Mouse (Mus musculus): Measurements from ENCODE around the gene Tubgcp4. TPM values are rescaled to one million over a fixed set of nuclear protein-coding genes. Genes with fewer than 3 reads are reported as not detected.
A peak's percentile ranks its signal among the peaks of the same experiment; 100 is the strongest.
"Not testable (repeated sequence)": the region's sequence is repeated elsewhere in the genome, so short reads cannot be mapped to it uniquely, and the experiment has no call there.

Gene Tubgcp4
- 10 to 100 TPM; 31.8 to 32.2 TPM for total RNA-seq (2021)

DNA sequence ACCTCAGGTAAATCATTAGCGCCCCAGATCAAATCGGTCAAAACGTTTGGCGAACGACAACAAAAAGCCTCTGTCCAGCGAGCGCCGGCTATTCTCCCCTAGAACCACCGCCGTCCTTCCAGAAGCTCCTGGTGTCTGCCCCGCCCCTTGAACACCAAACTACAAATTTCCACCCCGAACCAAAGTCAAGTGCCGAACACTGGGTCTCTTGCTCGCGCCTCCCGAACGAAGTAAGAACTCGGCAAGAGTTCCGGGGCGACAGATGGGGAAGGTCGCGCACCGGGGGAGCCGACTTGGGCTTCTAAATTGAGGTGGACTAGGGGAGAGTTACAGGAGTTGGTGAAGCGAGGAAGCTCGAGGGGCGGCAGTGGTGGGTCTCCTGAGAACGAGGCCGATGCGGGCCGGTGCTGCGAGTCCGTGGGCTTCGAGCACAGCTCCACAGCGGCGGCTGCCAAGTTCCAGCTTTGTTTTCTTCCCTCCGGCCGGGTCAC, at the start of gene Tubgcp4:
TSS of gene Tubgcp4 (plus strand) at position 174 of the 491 bp plus-strand sequence.
- no peak for DNase-seq (ENCODE audit: extremely low spot score in 1 of 2, low spot score in 2 of 2)
- intact Hi-C loops (cut with DNase I) = no loop called here

DNA sequence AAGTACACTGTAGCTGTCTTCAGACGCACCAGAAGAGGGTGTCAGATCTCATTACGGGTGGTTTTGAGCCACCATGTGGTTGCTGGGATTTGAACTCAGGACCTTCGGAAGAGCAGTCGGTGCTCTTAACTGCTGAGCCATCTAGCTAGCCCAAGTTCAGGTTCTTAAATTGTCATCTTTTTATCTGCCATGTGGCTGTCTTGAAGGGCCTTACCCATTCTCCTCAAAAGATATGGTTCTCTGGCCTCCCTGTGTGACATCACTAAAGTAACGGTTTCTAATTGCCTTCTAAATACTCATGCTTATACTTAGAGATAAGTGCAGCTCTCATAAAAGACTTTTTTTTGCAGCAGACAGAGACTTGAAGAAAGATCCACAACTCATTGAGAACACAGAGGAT, 44.2 kb upstream of the Tubgcp4 start:
- DNase-seq (ENCODE audit: extremely low spot score in 1 of 2, low spot score in 2 of 2); intact Hi-C loops (cut with DNase I): not testable (repeated sequence)

DNA sequence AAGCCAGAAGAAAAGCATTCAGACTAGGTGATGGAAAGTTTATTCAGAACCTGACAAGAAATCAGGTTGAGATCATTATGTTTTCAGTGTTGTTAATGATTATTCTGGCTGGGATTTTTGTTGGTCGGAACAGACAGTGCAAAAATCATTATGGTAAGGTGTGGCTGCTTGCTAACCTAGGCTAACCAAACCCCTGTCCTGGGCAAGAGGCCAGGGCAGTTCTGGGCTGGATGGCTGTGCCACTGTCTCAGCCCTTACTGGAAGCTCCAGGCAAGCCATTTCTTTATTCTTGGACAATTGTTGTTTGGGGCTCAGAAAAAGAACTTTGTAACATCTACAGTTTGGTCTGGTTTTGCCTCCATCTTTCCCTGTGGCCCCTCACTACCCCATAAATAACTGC, 42.9 kb upstream of the Tubgcp4 start:
- intact Hi-C loops (cut with DNase I) = no loop called here
- DNase-seq (ENCODE audit: extremely low spot score in 1 of 2, low spot score in 2 of 2) = no peak

DNA sequence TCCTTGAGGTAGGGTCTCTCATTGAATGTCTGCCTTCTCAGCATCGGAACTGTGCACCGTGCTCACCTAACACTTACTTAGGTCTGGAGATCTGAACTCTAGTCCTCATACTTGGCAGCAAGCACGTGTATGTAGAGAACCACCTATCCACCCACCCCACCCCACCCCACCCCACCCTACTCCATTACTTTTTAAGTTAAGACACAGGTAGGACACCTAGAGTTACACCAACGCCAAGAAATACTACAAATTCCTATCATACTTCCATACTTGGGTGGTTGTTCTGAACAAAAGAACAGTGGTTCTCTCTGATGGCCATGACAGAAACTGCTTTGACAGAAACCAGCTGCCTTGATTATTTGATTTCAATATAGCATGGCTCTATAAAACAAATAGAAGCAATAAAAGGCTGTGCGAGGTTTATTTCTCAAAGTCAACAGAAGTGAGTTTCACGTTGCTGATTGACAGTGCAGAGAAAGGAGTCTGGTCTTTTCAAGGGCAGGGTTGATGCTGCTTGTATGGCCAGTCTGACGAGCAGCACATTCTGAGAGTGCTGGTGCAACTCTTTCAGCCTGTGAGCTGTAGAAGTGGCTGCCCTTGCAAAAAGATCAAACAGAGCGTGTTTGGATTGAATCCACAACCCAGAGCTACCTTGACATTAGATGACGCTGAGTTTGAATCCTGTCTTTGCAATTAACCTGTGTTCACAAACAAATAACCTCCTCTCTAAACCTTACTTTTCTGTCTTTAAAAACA, 41.4 kb upstream of the Tubgcp4 start:
- intact Hi-C loops (cut with DNase I) = no loop called here

DNA sequence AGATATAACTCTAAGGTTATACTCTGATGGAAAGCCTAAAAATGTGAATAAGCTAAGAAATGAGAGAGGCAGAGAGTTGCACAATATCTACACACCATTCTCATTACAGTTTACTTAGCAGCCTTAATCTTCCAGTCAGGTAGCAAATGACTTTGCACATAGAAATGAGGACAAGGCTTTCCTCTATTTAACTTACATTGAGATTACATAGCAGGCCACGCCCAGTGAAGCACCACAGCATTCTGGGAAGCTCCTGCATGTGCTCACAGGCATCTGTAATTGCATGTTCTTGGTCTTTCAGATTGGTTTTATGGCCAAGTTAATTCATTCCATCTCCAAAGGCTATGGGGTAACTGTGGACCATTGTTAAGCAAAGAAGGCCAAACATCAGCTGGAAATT, 37.6 kb upstream of the Tubgcp4 start:
- DNase-seq (ENCODE audit: extremely low spot score in 1 of 2, low spot score in 2 of 2) = no peak
- intact Hi-C loops (cut with DNase I) = no loop called here

More for the DNA sequence above, 41.4 kb upstream of the Tubgcp4 start:
- DNase-seq (ENCODE audit: extremely low spot score in 1 of 2, low spot score in 2 of 2) = no peak

DNA sequence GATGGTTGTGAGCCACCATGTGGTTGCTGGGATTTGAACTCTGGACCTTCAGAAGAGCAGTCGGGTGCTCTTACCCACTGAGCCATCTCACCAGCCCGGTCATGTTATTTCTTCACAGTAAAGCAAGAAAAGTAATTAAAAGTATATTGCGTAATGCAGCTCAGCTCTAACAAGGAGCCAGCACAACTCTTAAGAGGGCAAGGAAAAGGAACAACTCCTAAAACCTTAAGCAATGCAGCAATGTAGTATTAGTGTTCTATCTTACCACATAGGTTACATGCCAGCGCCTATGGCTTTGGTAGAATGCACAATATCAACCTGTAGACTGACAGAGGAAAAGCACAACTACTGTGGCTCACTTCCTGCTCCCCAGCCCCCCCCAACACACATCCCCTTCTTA, 33.1 kb upstream of the Tubgcp4 start:
- intact Hi-C loops (cut with DNase I) = no loop called here
- DNase-seq (ENCODE audit: extremely low spot score in 1 of 2, low spot score in 2 of 2) = no peak

DNA sequence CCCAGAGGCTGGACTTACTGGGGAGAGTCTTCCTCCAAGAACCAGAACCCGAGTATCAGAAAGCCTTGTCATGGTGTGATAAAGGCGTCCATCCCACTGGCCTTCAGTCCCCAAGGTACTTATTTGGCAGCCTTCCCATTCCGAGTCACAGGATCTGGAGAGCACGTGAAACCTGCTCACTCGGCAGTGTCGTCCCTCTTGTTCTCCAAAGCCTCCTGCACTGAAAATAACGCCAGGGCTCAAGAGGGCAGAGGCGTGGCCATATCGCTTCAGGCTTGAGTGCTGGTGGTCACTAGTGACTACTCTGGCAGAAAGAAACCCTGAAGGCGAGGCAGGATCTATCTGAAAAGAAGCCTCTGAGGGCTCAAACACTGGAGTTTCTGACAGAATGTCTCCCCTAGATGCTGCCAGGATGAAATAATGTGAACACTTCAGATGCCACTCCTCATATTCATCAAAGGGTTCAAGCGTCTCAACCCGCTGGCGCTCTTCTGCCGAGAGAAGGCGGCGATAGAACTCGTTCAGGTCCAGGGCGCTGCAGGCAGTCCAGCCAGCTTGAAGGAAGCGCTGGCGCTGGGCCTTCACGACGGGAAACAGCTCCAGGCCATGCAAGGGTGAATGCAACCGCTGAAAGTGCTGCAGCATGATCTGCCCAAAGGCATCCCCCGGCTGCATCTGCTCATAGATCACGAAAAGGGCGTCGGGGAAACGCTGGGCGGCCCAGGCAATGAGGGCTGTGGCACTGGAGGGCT, 31.0 kb upstream of the Tubgcp4 start:
- intact Hi-C loops (cut with DNase I) = no loop called here
- DNase-seq (ENCODE audit: extremely low spot score in 1 of 2, low spot score in 2 of 2) = peak; percentile 8 to 28

DNA sequence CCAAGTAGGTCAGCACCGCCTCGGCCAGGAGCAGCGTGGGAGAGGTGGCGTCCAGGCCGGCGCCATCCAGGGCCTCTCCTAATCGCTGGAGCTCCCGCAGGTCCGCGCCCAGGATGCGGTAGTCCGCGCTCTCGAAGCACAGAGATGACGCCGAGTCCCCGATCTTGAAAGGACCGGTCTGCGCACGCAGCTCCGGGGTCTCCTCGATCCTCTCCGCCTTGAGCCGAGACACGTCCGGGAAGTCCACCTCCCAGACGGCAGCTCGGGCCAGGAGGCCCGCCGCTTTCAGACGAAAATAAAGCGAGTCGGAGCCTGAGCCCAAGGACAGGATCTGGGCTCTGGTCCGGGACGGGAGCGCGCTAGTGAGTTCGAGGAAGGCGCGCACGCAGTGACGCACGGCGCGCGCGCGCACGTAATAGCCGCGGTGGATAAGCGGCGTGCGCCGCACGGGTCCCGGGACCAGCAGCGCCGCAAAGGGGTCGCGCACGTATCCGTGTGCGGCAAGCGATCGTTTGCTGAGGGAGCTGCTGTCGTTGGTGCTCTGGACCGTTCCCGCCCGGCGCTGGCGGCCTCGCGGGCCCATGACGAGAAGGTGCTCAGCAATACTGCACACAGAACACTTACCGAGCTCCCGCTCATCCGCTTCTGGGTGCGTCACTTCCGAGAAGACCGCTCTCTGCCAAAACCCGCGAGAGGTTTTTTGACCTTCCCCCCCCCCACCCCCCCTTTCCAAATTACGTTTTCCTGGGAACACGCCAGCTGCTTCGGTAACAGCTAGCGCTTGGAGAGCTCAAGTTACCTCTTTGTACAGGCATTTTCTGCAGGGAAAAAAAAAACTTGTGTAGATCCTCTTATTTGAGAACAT, 30.2 kb upstream of the Tubgcp4 start, which contains the start of the genes Adal and Lcmt2:
TSS of gene Adal (plus strand) at position 411 of the 865 bp plus-strand sequence.
TSS of gene Lcmt2 (minus strand) at position 636 of the 865 bp plus-strand sequence.
- intact Hi-C loops (cut with DNase I) = no loop called here
- peak; percentile 91 to 93 for DNase-seq (ENCODE audit: extremely low spot score in 1 of 2, low spot score in 2 of 2)

DNA sequence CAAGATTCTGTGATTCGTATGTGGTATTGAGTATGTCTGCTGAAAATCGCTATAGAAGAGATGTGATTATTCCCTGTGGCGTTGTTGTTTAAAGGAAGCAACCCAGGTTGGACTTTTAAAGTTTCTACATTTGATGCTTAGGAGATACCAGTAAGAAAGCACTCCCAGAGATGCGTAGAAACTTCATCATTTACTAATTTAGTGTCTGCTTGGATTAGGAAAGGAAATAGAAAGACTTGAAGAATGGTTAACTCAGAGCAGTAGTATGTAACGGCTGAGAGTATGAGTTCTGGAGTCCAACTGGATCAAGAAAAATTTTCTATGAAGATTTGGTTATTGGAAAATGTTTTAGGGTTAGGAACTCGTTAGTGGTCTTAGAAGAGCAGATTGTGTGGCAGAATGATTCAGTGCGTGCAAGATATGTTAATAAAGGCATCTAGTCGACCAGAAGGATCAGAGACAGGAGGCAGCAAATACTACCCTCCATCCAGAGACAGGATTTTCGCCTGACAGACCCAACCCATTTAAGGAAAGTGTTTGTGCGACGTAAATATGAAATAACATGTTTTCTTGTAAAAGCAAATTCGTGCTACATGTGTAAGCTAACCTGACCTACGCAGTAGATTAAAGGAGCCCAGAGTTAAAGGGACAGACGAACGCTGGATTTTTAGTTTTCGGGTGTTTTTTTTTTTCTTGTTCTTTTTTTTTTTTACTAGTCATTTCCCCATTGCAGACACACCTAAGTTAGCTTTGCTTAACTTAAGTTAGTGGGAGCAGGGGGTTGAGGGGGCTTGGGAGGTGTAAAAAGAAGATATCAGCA, 29.0 kb upstream of the Tubgcp4 start:
- intact Hi-C loops (cut with DNase I) = no loop called here
- DNase-seq (ENCODE audit: extremely low spot score in 1 of 2, low spot score in 2 of 2) = no peak

DNA sequence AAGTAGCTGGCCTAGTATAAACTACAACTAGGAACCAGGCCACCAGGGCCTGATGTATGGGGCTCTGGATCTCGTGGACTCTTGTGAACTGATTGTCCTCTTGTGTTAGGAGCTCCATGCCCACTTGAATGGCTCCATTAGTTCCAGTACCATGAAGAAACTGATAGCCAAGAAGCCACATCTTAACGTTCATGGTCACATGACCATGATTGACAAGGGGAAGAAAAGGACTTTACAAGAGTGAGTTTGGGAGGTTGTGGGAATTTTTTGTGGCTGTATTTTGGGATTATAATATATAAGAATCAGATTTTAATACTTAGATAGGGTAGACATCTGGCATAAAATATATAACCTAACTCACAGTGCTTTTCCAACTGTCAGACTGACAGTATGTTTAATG, 28.0 kb upstream of the Tubgcp4 start:
- DNase-seq (ENCODE audit: extremely low spot score in 1 of 2, low spot score in 2 of 2) = no peak
- intact Hi-C loops (cut with DNase I) = no loop called here

DNA sequence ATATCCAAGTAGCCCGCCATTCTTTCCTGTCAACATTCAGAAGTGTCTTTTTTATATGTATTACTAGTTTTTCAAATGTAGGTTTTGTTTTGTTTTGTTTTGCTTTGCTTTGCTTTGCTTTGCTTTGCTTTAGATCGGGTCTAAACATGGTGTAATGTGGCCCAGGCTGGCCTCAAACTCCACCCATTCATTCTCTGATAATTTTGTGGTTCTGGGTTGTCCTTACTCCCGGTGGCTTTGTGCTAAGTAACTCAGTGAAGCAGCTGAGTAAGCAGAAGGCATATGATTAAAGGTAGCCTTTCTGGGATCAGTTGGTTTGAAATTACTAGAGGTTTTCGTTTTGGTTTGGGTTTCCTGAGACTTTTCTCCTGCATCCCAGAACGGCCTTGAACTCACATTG, 20.8 kb upstream of the Tubgcp4 start:
- intact Hi-C loops (cut with DNase I) = no loop called here
- DNase-seq (ENCODE audit: extremely low spot score in 1 of 2, low spot score in 2 of 2) = no peak

DNA sequence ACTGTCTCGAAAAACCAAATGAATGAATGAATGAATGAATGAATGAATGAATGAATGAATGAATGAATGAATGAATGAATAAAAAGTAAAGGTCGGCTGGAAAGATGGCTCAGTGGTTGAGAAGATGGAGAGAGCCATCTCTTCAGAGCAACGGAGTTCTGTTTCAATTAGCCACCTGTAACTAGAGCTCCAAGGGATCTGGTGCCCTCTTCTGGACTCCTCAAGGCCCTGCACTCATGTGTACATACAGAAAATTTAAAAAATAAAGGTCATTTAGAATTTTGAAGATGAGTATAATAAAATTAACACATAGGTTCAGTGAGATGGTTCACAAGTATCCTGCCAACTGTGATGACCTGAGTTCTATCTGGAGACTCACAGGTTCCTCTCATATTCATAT, 17.4 kb upstream of the Tubgcp4 start:
- no peak for DNase-seq (ENCODE audit: extremely low spot score in 1 of 2, low spot score in 2 of 2)
- intact Hi-C loops (cut with DNase I) = no loop called here

DNA sequence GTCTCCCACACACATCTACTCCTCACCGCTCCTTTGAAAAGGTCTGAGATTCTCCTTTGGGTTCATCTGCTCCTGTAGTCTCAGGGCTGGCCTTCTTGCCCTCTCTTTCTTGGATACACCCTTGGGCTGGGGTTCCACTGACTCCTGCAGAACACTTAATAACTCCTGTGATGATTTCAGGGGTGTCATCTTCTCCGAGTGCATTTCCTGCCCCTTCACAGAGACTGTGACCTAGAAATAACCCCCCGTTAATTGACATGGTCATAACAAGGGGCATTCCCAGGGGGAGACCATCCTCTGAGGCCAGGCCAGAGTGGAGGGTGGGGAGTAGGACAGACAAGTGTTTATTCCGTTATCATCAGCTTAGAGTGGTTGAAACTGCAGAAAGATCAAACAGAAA, 1.3 kb upstream of the Tubgcp4 start:
- intact Hi-C loops (cut with DNase I) = no loop called here
- no peak for DNase-seq (ENCODE audit: extremely low spot score in 1 of 2, low spot score in 2 of 2)

DNA sequence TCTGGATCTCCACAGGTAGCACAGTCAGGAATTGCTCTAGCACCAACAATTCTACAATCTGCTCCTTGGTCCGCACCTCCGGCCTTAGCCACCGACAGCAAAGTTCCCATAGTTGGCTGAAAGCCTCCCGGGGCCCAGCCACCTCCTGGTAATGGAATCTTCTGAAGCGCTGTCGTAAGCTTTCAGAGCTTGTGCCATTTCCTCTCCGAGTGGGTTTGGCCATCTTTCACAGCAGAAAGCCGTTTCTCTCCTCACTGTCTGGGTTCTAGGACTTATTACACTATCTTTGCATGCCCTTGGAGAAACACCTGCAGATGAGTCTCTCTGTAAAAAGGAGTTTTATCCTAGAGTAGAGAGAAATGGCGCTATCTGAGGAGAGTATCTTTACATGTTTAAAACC, 552 bp upstream of the Tubgcp4 start:
- intact Hi-C loops (cut with DNase I) = no loop called here
- peak; percentile 13 to 30 for DNase-seq (ENCODE audit: extremely low spot score in 1 of 2, low spot score in 2 of 2)

DNA sequence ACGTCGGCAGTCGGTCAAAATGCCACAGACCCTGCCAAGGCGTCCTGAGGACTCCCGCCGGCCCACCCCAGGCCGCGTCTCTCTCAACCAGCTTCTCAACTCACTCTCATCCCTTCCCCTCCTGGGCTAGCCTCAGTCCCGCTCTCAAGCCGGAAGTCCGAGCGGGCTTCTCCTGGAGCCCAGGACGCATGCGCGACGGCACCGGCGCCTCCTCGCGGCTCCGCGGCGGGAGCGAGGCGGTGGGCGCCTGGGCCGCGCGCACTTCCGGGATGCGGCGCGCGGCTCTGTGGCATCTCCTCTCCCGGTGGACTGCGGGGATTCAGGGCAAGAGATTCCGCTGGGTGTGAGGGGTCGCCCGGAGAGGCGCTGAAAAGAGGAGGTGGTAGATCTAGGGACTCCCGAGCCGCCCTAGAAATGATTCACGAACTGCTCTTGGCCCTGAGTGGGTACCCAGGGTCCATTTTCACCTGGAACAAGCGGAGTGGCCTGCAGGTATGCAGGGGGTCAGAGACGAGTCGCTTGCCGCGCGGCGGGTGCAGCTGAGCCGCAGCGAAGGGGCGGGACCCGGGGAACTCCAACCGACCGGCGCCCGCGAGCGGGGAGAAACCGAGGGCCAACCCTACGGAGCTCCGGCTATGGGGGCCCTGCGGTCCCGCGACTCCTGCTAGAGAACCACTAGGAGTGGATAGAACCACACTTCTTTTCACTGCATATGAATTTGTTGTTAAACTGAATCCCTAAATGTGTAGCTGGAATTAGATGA, 707 bp downstream of the Tubgcp4 start, which contains the start of gene Zscan29:
TSS of gene Zscan29 (minus strand) at position 146 of the 763 bp plus-strand sequence.
- intact Hi-C loops (cut with DNase I) = no loop called here
- peak; percentile 81 to 93 for DNase-seq (ENCODE audit: extremely low spot score in 1 of 2, low spot score in 2 of 2)

DNA sequence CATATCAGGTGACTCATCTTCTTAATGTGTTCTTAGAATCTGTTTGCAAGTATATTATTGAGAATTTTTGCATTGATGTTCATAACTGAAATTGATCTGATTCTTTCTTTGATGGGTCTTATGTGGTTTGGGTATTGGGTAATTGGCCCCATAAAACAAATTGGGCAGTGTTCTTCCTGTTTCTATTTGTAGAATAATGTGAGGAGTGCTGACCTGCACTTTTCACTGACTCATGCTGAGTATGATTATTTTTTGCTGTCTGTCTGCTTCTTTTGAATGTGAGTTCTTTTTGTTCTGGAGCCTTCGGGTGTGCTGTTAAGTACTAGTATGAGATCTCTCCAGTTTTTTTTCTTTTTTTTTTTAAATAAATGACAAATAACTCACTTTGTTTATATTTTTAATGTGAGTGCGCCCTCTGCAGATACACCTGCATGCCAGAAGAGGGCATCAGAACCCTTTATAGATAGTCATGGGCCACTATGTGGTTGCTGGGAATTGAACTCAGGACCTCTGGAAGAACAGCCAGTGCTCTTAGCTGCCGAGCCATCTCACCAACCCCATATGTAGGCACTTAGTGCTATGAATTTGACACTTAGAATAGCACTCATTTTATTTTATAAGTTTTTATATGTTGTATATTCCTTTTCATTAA, 8.5 kb downstream of the Tubgcp4 start:
- intact Hi-C loops (cut with DNase I) = no loop called here
- no peak for DNase-seq (ENCODE audit: extremely low spot score in 1 of 2, low spot score in 2 of 2)

DNA sequence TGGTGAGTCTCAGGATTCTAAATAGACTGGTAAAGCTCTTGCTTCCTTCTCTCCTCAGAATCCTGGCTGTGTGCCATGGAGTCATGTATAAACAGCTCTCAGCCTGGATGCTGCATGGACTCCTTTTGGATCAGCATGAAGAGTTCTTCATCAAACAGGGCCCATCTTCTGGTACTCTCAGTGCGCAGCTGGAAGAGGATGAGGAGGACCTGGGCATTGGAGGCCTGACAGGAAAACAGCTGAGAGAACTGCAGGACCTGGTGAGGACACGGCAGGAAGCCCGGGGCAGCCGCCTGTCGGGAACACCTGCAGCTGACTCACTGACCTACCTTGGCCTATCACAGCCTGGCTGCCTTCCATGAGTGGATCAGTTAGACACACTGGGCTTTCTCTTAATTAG, 13.0 kb downstream of the Tubgcp4 start:
- intact Hi-C loops (cut with DNase I) = no loop called here
- peak in 1 of 2 experiments; percentile 41 for DNase-seq (ENCODE audit: extremely low spot score in 1 of 2, low spot score in 2 of 2)

Measured in left cerebral cortex, postnatal 10 days (tissue).